Mouse (Mus musculus) thymus, postnatal 36 days (tissue): ENCODE measurements around the gene Grik1.

Experiments used
- DNase-seq, 2 experiments: peaks; one replicate each; pipeline ENCODE4 v3.0.0; 2022; ENCODE audit warnings: mixed read lengths in 2 of 2

Grik1 gene

DNA sequence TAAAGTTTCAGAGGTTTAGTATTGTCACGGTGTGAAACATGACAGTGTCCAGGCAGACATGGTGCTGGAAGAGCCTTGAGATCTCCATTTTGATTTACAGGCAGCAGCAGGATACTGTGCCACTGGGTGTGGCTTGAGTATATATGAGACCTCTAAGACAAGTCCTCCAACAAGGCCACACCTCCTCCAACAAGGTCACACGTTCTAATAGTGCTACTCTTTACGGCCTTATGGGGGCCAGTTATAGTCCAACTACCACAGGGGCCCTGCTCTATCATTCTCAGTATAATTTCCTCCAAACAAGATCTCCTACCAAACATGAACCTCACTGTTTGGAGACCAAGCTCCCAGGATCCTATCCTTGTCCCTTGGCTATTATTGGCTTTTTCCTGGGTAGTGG, 441.3 kb downstream of the Grik1 start:
- DNase-seq = no peak
